Mouse (Mus musculus) gastrocnemius, adult 18-20 months (tissue): ENCODE measurements around the gene Adipoq. TPM values are rescaled to one million over a fixed set of nuclear protein-coding genes. Genes with fewer than 3 reads are reported as not detected.
"Not testable (repeated sequence)": the region's sequence is repeated elsewhere in the genome, so short reads cannot be mapped to it uniquely, and the experiment has no call there.

Source experiments
- DNase-seq: peaks from one replicate; pipeline ENCODE4 v3.0.0; 2021; ENCODE audit warnings: low spot score
- long read RNA-seq, 2 experiments: library from polyadenylated mRNA; stranded (forward); transcript quantifications; one replicate each; pipeline ENCODE4 v2.0.0; 2021
- total RNA-seq, 2 experiments: library from RNA; stranded (reverse); gene quantifications; 2 replicates each; pipeline ENCODE4 v1.2.3; 2021

Gene Adipoq
- 10 to 100 TPM; 10.9 to 32.0 TPM for total RNA-seq
- long read RNA-seq, experiment 1, transcript Adipoq-201 (3 exons, 1,292 nt): major isoform, 14 of 15 reads
- long read RNA-seq, experiment 1, partial matches to known transcripts: 0 of 15 reads
- long read RNA-seq, experiment 1, other reads (novel, unspliced or antisense): 1 of 15 reads
- long read RNA-seq, experiment 2, transcript Adipoq-201 (3 exons, 1,292 nt): major isoform, 6 of 6 reads
- long read RNA-seq, experiment 2, partial matches to known transcripts: 0 of 6 reads
- long read RNA-seq, experiment 2, other reads (novel, unspliced or antisense): 0 of 6 reads

GRCm38 (mm10) chr16:23146280-23146679 is at the start of gene Adipoq:
Gene Adipoq, plus strand, starts transcription at chr16:23146536.
- DNase-seq: no peak

- DNase-seq: not testable (repeated sequence)
These were observed 49.5 kb upstream of the Adipoq start for GRCm38 (mm10) chr16:23096886-23097285.

- DNase-seq: not testable (repeated sequence)
These were observed 48.8 kb upstream of the Adipoq start for GRCm38 (mm10) chr16:23097290-23098104.

- DNase-seq: not testable (repeated sequence)
These were observed 48.3 kb upstream of the Adipoq start for GRCm38 (mm10) chr16:23098105-23098452.

- DNase-seq: no peak
These were observed 46.7 kb upstream of the Adipoq start for GRCm38 (mm10) chr16:23099632-23100031.

- no peak for DNase-seq
These were observed 46.2 kb upstream of the Adipoq start for GRCm38 (mm10) chr16:23100099-23100575.

GRCm38 (mm10) chr16:23100613-23101012 is 45.7 kb upstream of the Adipoq start:
- DNase-seq: no peak

- no peak for DNase-seq
These were observed 43.8 kb upstream of the Adipoq start for GRCm38 (mm10) chr16:23102340-23103037.

GRCm38 (mm10) chr16:23103038-23103745 is 43.1 kb upstream of the Adipoq start:
- no peak for DNase-seq

- no peak for DNase-seq
These were observed 42.5 kb upstream of the Adipoq start for GRCm38 (mm10) chr16:23103841-23104240.

GRCm38 (mm10) chr16:23106121-23106520 is 40.2 kb upstream of the Adipoq start:
- no peak for DNase-seq

- peak; percentile 90 for DNase-seq
These were observed 38.9 kb upstream of the Adipoq start, which contains the start of gene Eif4a2 for GRCm38 (mm10) chr16:23107231-23107942. Gene Eif4a2, plus strand, starts transcription at chr16:23107444.

- DNase-seq: peak; percentile 83
These were observed 38.2 kb upstream of the Adipoq start for GRCm38 (mm10) chr16:23107946-23108759.

- DNase-seq: no peak
These were observed 37.4 kb upstream of the Adipoq start for GRCm38 (mm10) chr16:23108943-23109342.

GRCm38 (mm10) chr16:23109350-23110280 is 36.7 kb upstream of the Adipoq start:
- DNase-seq: no peak

- DNase-seq: no peak
These were observed 34.0 kb upstream of the Adipoq start for GRCm38 (mm10) chr16:23112348-23112747.

GRCm38 (mm10) chr16:23112861-23113435 is 33.4 kb upstream of the Adipoq start:
- DNase-seq: no peak

GRCm38 (mm10) chr16:23113903-23114302 is 32.4 kb upstream of the Adipoq start:
- DNase-seq: no peak
